Mouse (Mus musculus) ES-E14 (cell line): ENCODE measurements at regions not wholly inside any gene's neighbourhood (a gene's known extent, or its start where the extent isn't known, plus 50 kb on each side); places are given as distances from the start of the nearest gene placed in this dataset.

Experiments used
- MAFK ChIP-seq: IDR thresholded peaks from 2 replicates; pipeline ENCODE4 v1.6.1; 2014; ENCODE audit warnings: mild to moderate bottlenecking, low read depth, low read length, inconsistent platforms; ENCODE audit not compliant: insufficient read depth
- ZC3H11A ChIP-seq: IDR thresholded peaks from 2 replicates; pipeline ENCODE4 v1.6.1; 2012; ENCODE audit warnings: low read depth, mild to moderate bottlenecking, inconsistent platforms, low read length, borderline replicate concordance

DNA sequence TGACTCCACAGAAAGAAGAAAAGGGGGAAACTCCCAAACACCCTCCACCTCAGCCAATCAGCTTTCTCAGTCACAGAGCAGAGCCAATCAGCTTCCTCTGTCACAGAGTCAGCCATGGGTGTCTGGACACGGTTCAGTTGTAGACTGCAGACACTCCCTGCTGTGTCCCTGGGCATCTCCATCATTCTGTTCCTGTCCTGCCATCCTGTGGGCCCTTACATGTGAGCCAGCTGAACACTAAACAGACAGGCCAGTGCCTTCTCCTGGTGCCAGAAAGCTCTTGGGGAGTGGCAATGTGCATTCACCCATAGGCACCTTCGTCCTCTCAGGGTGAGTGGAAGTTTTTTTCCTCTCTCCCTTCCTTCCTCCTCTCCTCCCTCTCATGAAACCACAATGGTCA is 81.7 kb downstream of the Cxcl12 start:
- TF ChIP-seq ZC3H11A (no peak), MAFK (no peak)
